Mouse (Mus musculus): ENCODE data around the gene Creg2. TPM values are rescaled to one million over a fixed set of nuclear protein-coding genes. Genes with fewer than 3 reads are reported as not detected.
"Not testable (repeated sequence)": the region's sequence is repeated elsewhere in the genome, so short reads cannot be mapped to it uniquely, and the experiment has no call there.

The Creg2 gene
- polyA plus RNA-seq, 1 experiment: 0.16 TPM

DNA sequence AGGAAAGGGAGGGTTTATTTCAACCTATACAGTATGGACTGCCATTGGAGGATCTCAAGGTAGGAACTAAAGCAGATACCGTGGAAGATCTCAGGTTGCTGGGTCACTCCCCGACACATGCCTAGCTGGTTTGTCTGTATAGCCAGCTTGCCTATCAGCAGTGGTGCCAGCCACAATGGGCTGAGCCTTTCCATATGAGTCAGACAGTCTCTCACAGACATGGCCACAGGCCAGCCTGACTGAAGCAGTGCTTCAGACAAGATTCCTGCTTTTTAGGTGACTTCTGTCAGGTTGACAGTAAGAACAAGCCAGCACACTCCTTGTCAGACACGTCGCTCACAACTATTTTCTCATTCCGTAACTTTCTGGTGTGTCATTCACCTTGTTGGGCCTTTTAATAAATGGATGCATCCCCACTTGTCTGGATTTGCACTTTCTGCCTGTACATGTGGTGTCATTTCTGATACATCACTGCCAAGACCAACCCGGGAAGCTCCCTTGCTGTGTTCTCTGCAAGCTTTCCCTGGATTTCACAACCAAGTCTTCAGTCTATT, 5.8 kb upstream of the Creg2 start:
- 93% methylated on average over 6 of the region's 6 CpGs for WGBS
- H3K4me3 ChIP-seq (ENCODE audit: control insufficient read depth, insufficient read depth, low read length): no peak overlapping the region
- TF ChIP-seq POLR2A (IDR thresholded peaks at IDR 0.05; ENCODE audit: control insufficient read depth, extremely low read depth, insufficient read depth, low read length, poor library complexity): no peak
- TF ChIP-seq CTCF (IDR thresholded peaks at IDR 0.05; ENCODE audit: borderline replicate concordance, control insufficient read depth, extremely low read depth, insufficient read depth, low read length, poor library complexity): no peak
- H3K36me3 ChIP-seq (ENCODE audit: control insufficient read depth, insufficient read depth, low read length): no peaks in the 10 kb centered on the region
- DNase-seq: no peak
- no peaks in the 10 kb centered on the region for H3K27me3 ChIP-seq (ENCODE audit: control insufficient read depth, insufficient read depth, low read length)
- H3K4me1 ChIP-seq (replicated peaks; ENCODE audit: control insufficient read depth, insufficient read depth, low read length): no peaks in the 10 kb centered on the region
- no peak overlapping the region for H3K27ac ChIP-seq (ENCODE audit: control insufficient read depth, insufficient read depth, low read length)

DNA sequence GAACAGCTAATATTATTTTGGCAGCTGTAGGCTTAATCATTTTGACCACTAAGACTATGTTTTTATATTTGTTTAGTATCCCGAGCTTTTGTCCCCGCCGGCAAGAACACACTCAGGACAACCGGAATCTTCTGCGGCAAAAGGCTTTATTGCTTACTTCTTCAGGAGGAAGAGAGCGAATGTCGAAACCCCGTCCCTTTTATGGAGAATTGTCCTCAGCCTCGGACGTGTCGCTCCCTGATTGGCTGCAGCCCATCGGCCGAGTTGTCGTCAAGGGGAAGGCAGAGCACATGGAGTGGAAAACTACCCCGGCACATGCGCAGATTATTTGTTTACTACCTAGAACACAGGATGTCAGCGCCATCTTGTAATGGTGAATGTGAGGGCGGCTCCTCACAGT, 3.6 kb upstream of the Creg2 start:
- DNase-seq; H3K27ac ChIP-seq (ENCODE audit: control insufficient read depth, insufficient read depth, low read length): not testable (repeated sequence)
- 97% methylated on average over 18 of the region's 18 CpGs for WGBS

DNA sequence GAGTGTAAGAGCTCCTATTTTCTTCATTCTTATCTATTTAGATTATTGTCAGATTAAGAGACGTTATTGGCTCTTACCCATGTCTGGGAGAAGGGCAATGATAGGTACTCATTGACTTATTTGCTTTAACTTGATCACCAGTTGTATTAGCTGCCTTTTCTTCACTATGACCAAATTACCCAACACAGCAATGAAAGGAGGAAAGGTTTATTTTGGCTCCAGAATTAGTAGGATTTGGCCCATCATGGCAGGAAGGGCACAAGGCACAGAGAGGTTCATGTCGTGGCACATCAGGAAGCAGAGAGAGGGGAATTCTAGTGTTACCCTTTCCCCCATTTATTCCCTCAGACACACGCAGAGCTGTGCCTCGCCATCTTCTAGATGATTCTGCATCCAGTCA, 1.8 kb upstream of the Creg2 start:
- no peak for TF ChIP-seq POLR2A (IDR thresholded peaks at IDR 0.05; ENCODE audit: control insufficient read depth, extremely low read depth, insufficient read depth, low read length, poor library complexity)
- TF ChIP-seq CTCF (IDR thresholded peaks at IDR 0.05; ENCODE audit: borderline replicate concordance, control insufficient read depth, extremely low read depth, insufficient read depth, low read length, poor library complexity): no peak
- no peak overlapping the region for H3K4me3 ChIP-seq (ENCODE audit: control insufficient read depth, insufficient read depth, low read length)
- 87% methylated on average over 4 of the region's 4 CpGs for WGBS
- peaks cover 9% of the 10 kb centered on the region; the same call in 1 of the 2 replicates for H3K27me3 ChIP-seq (ENCODE audit: control insufficient read depth, insufficient read depth, low read length)
- peaks cover 10% of the 10 kb centered on the region for H3K4me1 ChIP-seq (replicated peaks; ENCODE audit: control insufficient read depth, insufficient read depth, low read length)
- DNase-seq: no peak
- no peaks in the 10 kb centered on the region for H3K36me3 ChIP-seq (ENCODE audit: control insufficient read depth, insufficient read depth, low read length)
- no peak overlapping the region for H3K27ac ChIP-seq (ENCODE audit: control insufficient read depth, insufficient read depth, low read length)

More for the DNA sequence above, 3.6 kb upstream of the Creg2 start:
- peaks cover 10% of the 10 kb centered on the region for H3K4me1 ChIP-seq (replicated peaks; ENCODE audit: control insufficient read depth, insufficient read depth, low read length)
- not testable (repeated sequence) for H3K4me3 ChIP-seq (ENCODE audit: control insufficient read depth, insufficient read depth, low read length); H3K36me3 ChIP-seq (ENCODE audit: control insufficient read depth, insufficient read depth, low read length); H3K27me3 ChIP-seq (ENCODE audit: control insufficient read depth, insufficient read depth, low read length)

DNA sequence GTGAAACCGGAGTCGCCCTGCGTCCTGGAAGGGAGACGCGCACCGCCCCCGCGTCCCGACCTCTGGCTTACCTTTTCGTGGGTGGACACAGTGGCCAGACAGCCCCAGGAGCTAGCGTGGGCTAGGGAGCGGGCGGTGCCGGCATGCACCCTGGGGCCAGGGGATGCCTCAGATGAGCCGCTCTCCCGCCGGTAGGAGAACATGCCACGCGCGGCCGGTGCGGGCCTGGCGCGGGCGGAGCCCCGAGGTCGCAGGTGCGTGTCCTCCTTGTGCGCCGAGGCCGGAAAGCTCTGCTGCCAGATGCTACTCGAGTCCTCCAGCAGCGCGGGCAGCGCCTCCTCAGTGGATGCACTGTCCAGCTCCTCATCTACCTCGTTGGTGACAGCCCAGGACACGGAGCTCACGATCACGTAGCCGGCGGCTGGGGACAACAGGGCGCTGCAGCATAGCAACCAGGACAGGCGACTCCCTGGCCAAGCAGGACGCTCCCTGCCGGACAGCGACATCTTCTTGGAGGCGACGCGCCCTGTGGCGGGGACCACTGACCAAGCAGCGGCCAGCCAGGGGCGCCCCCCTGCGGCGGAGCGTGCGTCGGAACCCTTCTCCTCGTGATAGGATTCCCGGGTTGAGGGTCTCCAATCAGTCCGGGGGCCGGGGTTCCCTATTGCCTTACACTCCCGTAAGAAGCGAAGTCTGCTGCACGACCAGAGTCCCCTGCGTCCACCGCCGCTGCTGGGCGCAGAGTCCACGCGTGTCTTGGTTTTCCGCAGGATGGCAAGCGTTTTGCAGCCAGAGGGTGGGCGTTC, 636 bp downstream of the Creg2 start:
- Histone ChIP-seq H3K27me3 (ENCODE audit: control insufficient read depth, insufficient read depth, low read length) (peaks cover 9% of the 10 kb centered on the region; the same call in 1 of the 2 replicates), H3K4me3 (ENCODE audit: control insufficient read depth, insufficient read depth, low read length) (peak overlapping the region; percentile 21), H3K4me1 (replicated peaks; ENCODE audit: control insufficient read depth, insufficient read depth, low read length) (peaks cover 10% of the 10 kb centered on the region), H3K36me3 (ENCODE audit: control insufficient read depth, insufficient read depth, low read length) (no peaks in the 10 kb centered on the region), H3K27ac (ENCODE audit: control insufficient read depth, insufficient read depth, low read length) (no peak overlapping the region)
- no peak for TF ChIP-seq CTCF (IDR thresholded peaks at IDR 0.05; ENCODE audit: borderline replicate concordance, control insufficient read depth, extremely low read depth, insufficient read depth, low read length, poor library complexity)
- no peak for TF ChIP-seq POLR2A (IDR thresholded peaks at IDR 0.05; ENCODE audit: control insufficient read depth, extremely low read depth, insufficient read depth, low read length, poor library complexity)
- WGBS: 2% methylated on average over 73 of the region's 73 CpGs
- peak; percentile 3 for DNase-seq

DNA sequence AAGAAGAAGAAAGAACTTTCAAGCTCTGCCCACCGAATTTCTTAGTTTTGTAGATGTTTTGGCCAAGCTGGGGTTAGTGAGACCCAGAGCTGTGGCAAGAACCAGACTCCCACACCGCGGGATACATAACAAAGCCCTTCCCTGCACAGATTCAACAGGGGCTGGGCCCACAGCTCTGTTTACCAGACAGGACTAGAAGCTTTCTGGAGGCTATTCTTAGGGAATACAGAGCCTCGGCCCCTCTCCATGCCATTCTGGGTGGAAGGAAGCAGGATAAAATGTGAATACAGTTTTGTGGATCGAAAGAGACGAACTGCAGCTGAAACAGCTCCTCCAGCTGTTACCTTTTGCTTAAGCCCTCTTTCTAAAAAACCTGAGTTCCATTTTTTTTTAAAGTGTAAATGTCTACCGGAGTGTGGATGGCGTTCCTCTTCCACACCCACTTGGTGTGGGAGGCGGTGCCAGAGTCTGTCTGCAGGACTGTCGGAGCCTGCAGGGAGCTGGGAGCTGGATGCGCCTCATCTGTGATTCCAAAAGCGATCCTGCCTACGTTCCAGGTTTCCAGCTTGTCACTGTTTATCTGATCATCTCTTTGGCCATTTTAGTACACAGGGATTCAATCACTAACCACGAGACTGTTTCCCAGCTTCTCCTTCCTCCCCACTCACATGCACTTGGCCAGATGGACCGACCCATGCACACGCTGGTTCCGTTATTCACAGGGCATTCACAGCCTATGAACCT, 1.4 kb downstream of the Creg2 start:
- H3K4me1 ChIP-seq (replicated peaks; ENCODE audit: control insufficient read depth, insufficient read depth, low read length): peaks cover 10% of the 10 kb centered on the region
- H3K36me3 ChIP-seq (ENCODE audit: control insufficient read depth, insufficient read depth, low read length): no peaks in the 10 kb centered on the region
- TF ChIP-seq CTCF (IDR thresholded peaks at IDR 0.05; ENCODE audit: borderline replicate concordance, control insufficient read depth, extremely low read depth, insufficient read depth, low read length, poor library complexity) (no peak), POLR2A (IDR thresholded peaks at IDR 0.05; ENCODE audit: control insufficient read depth, extremely low read depth, insufficient read depth, low read length, poor library complexity) (no peak)
- H3K4me3 ChIP-seq (ENCODE audit: control insufficient read depth, insufficient read depth, low read length): peak overlapping the region; percentile 21; the same call in 1 of the 2 replicates
- H3K27me3 ChIP-seq (ENCODE audit: control insufficient read depth, insufficient read depth, low read length): peaks cover 9% of the 10 kb centered on the region; the same call in 1 of the 2 replicates
- WGBS: 41% methylated on average over 17 of the region's 17 CpGs
- no peak overlapping the region for H3K27ac ChIP-seq (ENCODE audit: control insufficient read depth, insufficient read depth, low read length)
- no peak for DNase-seq

DNA sequence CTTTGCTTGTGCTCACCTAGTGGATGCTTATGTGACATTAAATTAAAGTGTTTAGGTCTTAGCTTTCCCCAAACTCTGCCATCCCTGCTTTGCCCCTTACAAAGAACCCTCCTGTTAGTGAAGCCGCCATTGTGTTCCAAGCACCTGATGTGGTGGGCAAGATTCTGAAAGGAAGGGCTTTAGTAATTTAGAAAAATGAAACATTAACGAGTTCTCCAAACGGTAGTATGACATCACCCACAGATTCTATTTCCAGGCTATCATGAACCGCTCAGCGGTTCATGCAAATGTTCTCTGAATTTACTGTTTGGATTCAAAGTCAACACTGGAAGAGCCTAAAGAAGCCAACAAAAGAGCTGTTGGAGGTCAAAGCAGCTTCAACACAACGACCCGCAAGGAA, 2.7 kb downstream of the Creg2 start:
- no peak for TF ChIP-seq CTCF (IDR thresholded peaks at IDR 0.05; ENCODE audit: borderline replicate concordance, control insufficient read depth, extremely low read depth, insufficient read depth, low read length, poor library complexity)
- no peak for TF ChIP-seq POLR2A (IDR thresholded peaks at IDR 0.05; ENCODE audit: control insufficient read depth, extremely low read depth, insufficient read depth, low read length, poor library complexity)
- Histone ChIP-seq H3K4me3 (ENCODE audit: control insufficient read depth, insufficient read depth, low read length) (no peak overlapping the region), H3K27me3 (ENCODE audit: control insufficient read depth, insufficient read depth, low read length) (peaks cover 9% of the 10 kb centered on the region; the same call in 1 of the 2 replicates), H3K27ac (ENCODE audit: control insufficient read depth, insufficient read depth, low read length) (no peak overlapping the region), H3K4me1 (replicated peaks; ENCODE audit: control insufficient read depth, insufficient read depth, low read length) (peaks cover 10% of the 10 kb centered on the region), H3K36me3 (ENCODE audit: control insufficient read depth, insufficient read depth, low read length) (no peaks in the 10 kb centered on the region)
- no peak for DNase-seq
- WGBS: 94% methylated on average over 7 of the region's 7 CpGs
